Mouse (Mus musculus) bone marrow macrophage, adult 2 months (primary cell): ENCODE data around the gene Nob1.

ENCODE experiments used
- CTCF ChIP-seq: IDR thresholded peaks from 2 replicates; pipeline ENCODE4 v1.5.1; 2012; ENCODE audit warnings: low read depth, mild to moderate bottlenecking, low read length, moderate library complexity
- POLR2A ChIP-seq: IDR thresholded peaks from 2 replicates; pipeline ENCODE4 v1.6.1; 2012; ENCODE audit warnings: mild to moderate bottlenecking, low read depth, low read length, borderline replicate concordance

- TF ChIP-seq CTCF (no peak), POLR2A (no peak)
Measured at GRCm38 (mm10) chr8:107390476-107391135, 34.2 kb downstream of the Nob1 start.
